Mouse (Mus musculus) small intestine, adult 2 months (tissue): ENCODE measurements at regions not wholly inside any gene's neighbourhood (a gene's known extent, or its start where the extent isn't known, plus 50 kb on each side); places are given as distances from the start of the nearest gene placed in this dataset.

Experiments used
- CTCF ChIP-seq: fragments of 200-500 bp; IDR thresholded peaks from 2 replicates; pipeline ENCODE4 v1.5.1; 2012; ENCODE audit warnings: low read depth, mild to moderate bottlenecking, control low read depth, inconsistent platforms, low read length, moderate library complexity, mixed read lengths; ENCODE audit not compliant: insufficient replicate concordance, insufficient read length; ENCODE audit errors: extremely low read depth
- POLR2A ChIP-seq: fragments of 200-500 bp; IDR thresholded peaks from 2 replicates; pipeline ENCODE4 v1.6.1; 2012; ENCODE audit warnings: low read depth, mild to moderate bottlenecking, control low read depth, inconsistent platforms, low read length, moderate library complexity

DNA sequence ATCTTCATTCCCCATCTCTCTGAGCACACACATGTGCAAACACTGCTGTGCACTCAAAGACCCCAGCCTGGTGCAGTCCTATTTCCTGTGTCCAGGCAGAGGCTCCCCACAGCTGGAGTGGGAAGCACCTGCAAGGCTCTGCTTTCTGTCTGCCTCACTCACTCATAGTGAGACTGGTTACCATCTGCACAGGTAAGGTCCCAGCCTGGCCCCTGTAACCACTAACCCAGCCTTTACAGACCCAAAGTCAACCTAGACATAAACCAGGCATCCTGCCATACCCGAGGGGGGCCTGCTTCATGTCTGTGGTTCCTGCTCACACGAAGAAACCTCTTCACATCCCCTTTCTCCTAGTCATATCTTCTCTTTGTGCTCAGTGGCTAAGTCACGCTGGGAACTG, 232.4 kb downstream of the Osr1 start:
- no peak for TF ChIP-seq CTCF
- TF ChIP-seq POLR2A: no peak
